Mouse (Mus musculus) lung, embryonic 14.5 days (tissue): ENCODE results near the gene Ctcf. TPM values are rescaled to one million over a fixed set of nuclear protein-coding genes. Genes with fewer than 3 reads are reported as not detected.

Experiments used
- ATAC-seq: fragments of 200-750 bp; cut with Nextera tagmentation; 2 replicates; pipeline ENCODE4 v1.8.0; 2017; ENCODE audit warnings: mild to moderate bottlenecking, moderate TSS enrichment, moderate library complexity; ENCODE audit not compliant: insufficient read depth
- DNase-seq: peaks from one replicate; pipeline ENCODE4 v3.0.0-alpha.2; 2015
- H3K27ac ChIP-seq: fragments of 300-500 bp; sonication (generic); 2 replicates; pipeline ENCODE4 v1.5.1; 2014; ENCODE audit warnings: low read depth, mild to moderate bottlenecking, moderate library complexity
- H3K27me3 ChIP-seq: fragments of 300-500 bp; sonication (generic); 2 replicates; pipeline ENCODE4 v1.6.1; 2014; ENCODE audit warnings: low read length, control low read depth; ENCODE audit not compliant: insufficient read depth
- H3K36me3 ChIP-seq: fragments of 300-500 bp; sonication (generic); 2 replicates; pipeline ENCODE4 v1.6.1; 2014; ENCODE audit warnings: control low read depth; ENCODE audit not compliant: insufficient read depth
- H3K4me1 ChIP-seq: fragments of 300-500 bp; sonication (generic); 2 replicates; pipeline ENCODE4 v1.6.1; 2014; ENCODE audit warnings: antibody characterized with exemption, control low read depth; ENCODE audit not compliant: insufficient read depth
- H3K4me2 ChIP-seq: fragments of 300-500 bp; sonication (generic); 2 replicates; pipeline ENCODE4 v1.6.1; 2014; ENCODE audit warnings: mild to moderate bottlenecking
- H3K4me3 ChIP-seq: fragments of 300-500 bp; sonication (generic); 2 replicates; pipeline ENCODE4 v1.5.1; 2014; ENCODE audit warnings: low read depth, low read length
- H3K9ac ChIP-seq: fragments of 300-500 bp; sonication (generic); 2 replicates; pipeline ENCODE4 v1.6.1; 2014
- H3K9me3 ChIP-seq: fragments of 300-500 bp; sonication (generic); 2 replicates; pipeline ENCODE4 v1.6.1; 2016; ENCODE audit warnings: low read depth, low read length, control low read depth
- CTCF ChIP-seq: IDR thresholded peaks from 2 replicates; pipeline ENCODE4 v1.5.1; 2016; ENCODE audit warnings: antibody characterized with exemption, low read depth
- WGBS: fragments of 180-500 bp; shearing (Covaris S2); extraction: QIAGEN DNeasy Blood & Tissue Kit; methylation state at CpG from one replicate; pipeline ENCODE4 v1.1.7; 2014; 5-methylcytosine and 5-hydroxymethylcytosine counted together
- polyA plus RNA-seq: library from polyadenylated mRNA; unstranded; fragments of >200 nt; fragmentation: Nextera tagmentation; extraction: Ambion mirVana; gene quantifications from 2 replicates; pipeline ENCODE4 v1.2.1, GENCODE M21; 2014

The Ctcf gene
- polyA plus RNA-seq, 1 experiment from 2014 or later: 129 TPM

- ATAC-seq (peak; percentile 74), DNase-seq (peak; percentile 99)
- no peaks in the 10 kb centered on the region for H3K9me3 ChIP-seq
- WGBS: under 1% methylated on average over 60 of the region's 60 CpGs
- H3K27ac ChIP-seq: peak within 1 kb of the TSS; percentile 89
- no peaks in the 10 kb centered on the region for H3K27me3 ChIP-seq
- 0 out of 2 replicates have a peak, but pooled peaks cover 2% of the 10 kb centered on the region for H3K4me1 ChIP-seq
- TF ChIP-seq CTCF: peak; percentile 32
- peak within 1 kb of the TSS; percentile 81 for H3K4me2 ChIP-seq
- peak within 1 kb of the TSS; percentile 60 for H3K9ac ChIP-seq
- peaks cover 45% of the 10 kb centered on the region for H3K36me3 ChIP-seq
- H3K4me3 ChIP-seq: peak within 1 kb of the TSS; percentile 67
Measured at GRCm38 (mm10) chr8:105700966-105701824, 64.8 kb downstream of the Ctcf start, which contains the start of the genes Acd and Pard6a. Gene Acd, minus strand, starts transcription at chr8:105701102. Gene Pard6a, plus strand, starts transcription at chr8:105701148.

- no peak for TF ChIP-seq CTCF
- 36% methylated on average over 18 of the region's 18 CpGs for WGBS
Measured at GRCm38 (mm10) chr8:105702001-105702401, 65.6 kb downstream of the Ctcf start.

GRCm38 (mm10) chr8:105702731-105703415 lies 66.5 kb downstream of the Ctcf start:
- no peak for TF ChIP-seq CTCF
- ATAC-seq (no peak), DNase-seq (no peak)
- no peak overlapping the region for H3K27ac ChIP-seq
- H3K36me3 ChIP-seq: peaks cover 36% of the 10 kb centered on the region
- H3K4me1 ChIP-seq: peaks cover 6% of the 10 kb centered on the region; the same call in 1 of the 2 replicates
- H3K9me3 ChIP-seq: no peaks in the 10 kb centered on the region
- no peak overlapping the region for H3K4me3 ChIP-seq
- H3K27me3 ChIP-seq: no peaks in the 10 kb centered on the region
- no peak overlapping the region for H3K4me2 ChIP-seq
- WGBS: 87% methylated on average over 24 of the region's 24 CpGs
- H3K9ac ChIP-seq: no peak overlapping the region

More at GRCm38 (mm10) chr8:105702001-105702401, 65.6 kb downstream of the Ctcf start:
- Histone ChIP-seq H3K9me3 (no peaks in the 10 kb centered on the region), H3K27me3 (no peaks in the 10 kb centered on the region), H3K9ac (peak overlapping the region; percentile 60), H3K4me3 (peak overlapping the region; percentile 67), H3K4me1 (0 out of 2 replicates have a peak, but pooled peaks cover 2% of the 10 kb centered on the region), H3K36me3 (peaks cover 43% of the 10 kb centered on the region), H3K4me2 (peak overlapping the region; percentile 81), H3K27ac (peak overlapping the region; percentile 59; the same call in 1 of the 2 replicates)
- DNase-seq (no peak), ATAC-seq (peak; percentile 12; the same call in 1 of the 2 replicates)

- DNase-seq (no peak), ATAC-seq (no peak)
- Histone ChIP-seq H3K27me3 (no peaks in the 10 kb centered on the region), H3K9ac (no peak overlapping the region), H3K4me1 (peaks cover 6% of the 10 kb centered on the region; the same call in 1 of the 2 replicates), H3K4me2 (no peak overlapping the region), H3K36me3 (peaks cover 24% of the 10 kb centered on the region), H3K4me3 (no peak overlapping the region), H3K27ac (no peak overlapping the region), H3K9me3 (no peaks in the 10 kb centered on the region)
- TF ChIP-seq CTCF: no peak
- 90% methylated on average over 34 of the region's 34 CpGs for WGBS
Measured at GRCm38 (mm10) chr8:105704146-105704812, 67.9 kb downstream of the Ctcf start.

- Histone ChIP-seq H3K9ac (no peak overlapping the region), H3K4me1 (peaks cover 6% of the 10 kb centered on the region; the same call in 1 of the 2 replicates), H3K27ac (no peak overlapping the region), H3K4me3 (no peak overlapping the region), H3K9me3 (no peaks in the 10 kb centered on the region), H3K4me2 (no peak overlapping the region), H3K27me3 (no peaks in the 10 kb centered on the region), H3K36me3 (peaks cover 21% of the 10 kb centered on the region)
- no peak for TF ChIP-seq CTCF
- ATAC-seq (no peak), DNase-seq (no peak)
- 88% methylated on average over 6 of the region's 6 CpGs for WGBS
Measured at GRCm38 (mm10) chr8:105704955-105705354, 68.6 kb downstream of the Ctcf start.

- DNase-seq (no peak), ATAC-seq (no peak)
- WGBS: 71% methylated on average over 12 of the region's 12 CpGs
- Histone ChIP-seq H3K4me3 (peak overlapping the region; percentile 80; the same call in 1 of the 2 replicates), H3K9me3 (no peaks in the 10 kb centered on the region), H3K4me1 (peaks cover 4% of the 10 kb centered on the region; the same call in 1 of the 2 replicates), H3K27me3 (no peaks in the 10 kb centered on the region), H3K4me2 (peak overlapping the region; percentile 96), H3K27ac (no peak overlapping the region), H3K36me3 (peaks cover 21% of the 10 kb centered on the region), H3K9ac (no peak overlapping the region)
- TF ChIP-seq CTCF: no peak
Measured at GRCm38 (mm10) chr8:105706426-105706825, 70.1 kb downstream of the Ctcf start.
